Mouse (Mus musculus) hindbrain, postnatal 0 days (tissue): ENCODE results near the gene Cd247. TPM values are rescaled to one million over a fixed set of nuclear protein-coding genes. Genes with fewer than 3 reads are reported as not detected.
A peak's percentile ranks its signal among the peaks of the same experiment; 100 is the strongest.

Experiments used
- ATAC-seq: fragments of 200-750 bp; cut with Nextera tagmentation; 2 replicates; pipeline ENCODE4 v1.8.0; 2017; ENCODE audit warnings: mild to moderate bottlenecking, moderate TSS enrichment, moderate library complexity
- DNase-seq: peaks from one replicate; pipeline ENCODE4 v3.0.0-alpha.2; 2015; ENCODE audit warnings: low spot score
- H3K27ac ChIP-seq: fragments of 300-500 bp; sonication (generic); 2 replicates; pipeline ENCODE4 v1.5.1; 2014; ENCODE audit warnings: mild to moderate bottlenecking
- H3K27me3 ChIP-seq: fragments of 300-500 bp; sonication (generic); 2 replicates; pipeline ENCODE4 v1.6.1; 2014; ENCODE audit warnings: low read length, mixed read lengths; ENCODE audit not compliant: insufficient read depth
- H3K36me3 ChIP-seq: fragments of 300-500 bp; sonication (generic); 2 replicates; pipeline ENCODE4 v1.6.1; 2014; ENCODE audit warnings: low read length, mixed read lengths; ENCODE audit not compliant: insufficient read depth
- H3K4me1 ChIP-seq: fragments of 300-500 bp; sonication (generic); 2 replicates; pipeline ENCODE4 v1.6.1; 2014; ENCODE audit warnings: antibody characterized with exemption, low read length, mixed read lengths; ENCODE audit not compliant: insufficient read depth
- H3K4me2 ChIP-seq: fragments of 300-500 bp; sonication (generic); 2 replicates; pipeline ENCODE4 v1.6.1; 2014; ENCODE audit warnings: low read depth, mild to moderate bottlenecking, low read length, moderate library complexity, mixed read lengths
- H3K4me3 ChIP-seq: fragments of 300-500 bp; sonication (generic); 2 replicates; pipeline ENCODE4 v1.5.1; 2014; ENCODE audit warnings: low read length
- H3K9ac ChIP-seq: fragments of 300-500 bp; sonication (generic); replicated peaks from 2 replicates; pipeline ENCODE4 v1.6.1; 2014; ENCODE audit warnings: mild to moderate bottlenecking, low read length, moderate library complexity, mixed read lengths
- H3K9me3 ChIP-seq: fragments of 300-500 bp; sonication (generic); 2 replicates; pipeline ENCODE4 v1.6.1; 2016; ENCODE audit warnings: low read length, mixed read lengths
- CTCF ChIP-seq: IDR thresholded peaks from 2 replicates; pipeline ENCODE4 v1.5.1; 2016; ENCODE audit warnings: antibody characterized with exemption, control low read depth, low read depth
- WGBS: fragments of 180-500 bp; shearing (Covaris S2); extraction: QIAGEN DNeasy Blood & Tissue Kit; methylation state at CpG from one replicate; pipeline ENCODE4 v1.1.7; 2014; 5-methylcytosine and 5-hydroxymethylcytosine counted together
- polyA plus RNA-seq: library from polyadenylated mRNA; unstranded; fragments of >200 nt; fragmentation: Nextera tagmentation; extraction: Ambion mirVana; gene quantifications from 2 replicates; pipeline ENCODE4 v1.2.1, GENCODE M21; 2015
- total RNA-seq: library from RNA; depleted of rRNA; stranded (reverse); fragments of >200 nt; gene quantifications from 2 replicates; pipeline ENCODE4 v1.2.3, GENCODE M21; 2014

Gene Cd247
- total and polyA plus RNA-seq, 2 experiments from 2014 or later, result 0.39 TPM; not detected in 1

DNA sequence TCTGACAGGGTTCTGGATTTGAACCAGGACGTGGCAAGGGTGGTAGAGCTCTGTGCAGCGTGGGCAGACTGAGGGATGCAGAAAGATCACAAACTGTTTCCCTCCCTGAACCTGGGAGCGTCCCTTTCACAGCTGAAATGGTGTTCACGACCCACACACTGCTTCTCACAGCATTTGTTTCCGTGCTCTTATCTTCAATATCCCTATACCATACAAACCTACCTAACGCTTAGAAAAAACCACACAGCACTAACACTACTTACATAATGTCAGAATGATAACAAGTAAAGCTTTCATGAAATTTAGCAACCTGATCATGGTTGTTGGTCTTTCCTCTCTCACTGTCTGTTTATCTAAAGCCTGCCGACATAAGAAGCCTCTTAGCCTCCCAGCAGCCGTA, 80.2 kb downstream of the Cd247 start:
- DNase-seq (no peak), ATAC-seq (no peak)
- Histone ChIP-seq H3K4me1 (no peaks in the 10 kb centered on the region), H3K4me2 (no peak overlapping the region), H3K9ac (no peak overlapping the region), H3K27me3 (no peaks in the 10 kb centered on the region), H3K4me3 (no peak overlapping the region), H3K36me3 (peaks cover 9% of the 10 kb centered on the region; the same call in 1 of the 2 replicates), H3K27ac (no peak overlapping the region), H3K9me3 (no peaks in the 10 kb centered on the region)
- 92% methylated on average over 8 of the region's 8 CpGs for WGBS
- no peak for TF ChIP-seq CTCF

DNA sequence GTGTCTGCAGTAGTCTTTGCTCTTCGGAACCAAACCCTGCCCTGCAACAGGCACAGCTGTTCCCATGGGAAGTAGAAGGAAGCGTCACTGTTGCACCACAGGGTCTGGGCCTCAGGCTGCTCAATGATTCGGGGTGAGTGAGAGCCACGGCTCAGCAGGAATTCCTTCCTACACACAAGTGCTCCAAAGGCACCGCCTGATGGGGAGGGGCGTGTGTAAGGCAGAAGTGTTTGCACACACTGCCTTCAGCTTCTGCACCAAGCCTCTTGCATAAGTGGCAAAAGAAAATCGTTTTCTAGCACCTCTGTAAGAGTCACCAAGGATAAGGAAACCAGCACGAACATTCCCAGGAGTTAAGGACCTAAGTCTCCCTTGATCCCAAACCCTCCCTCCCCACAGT, 86.2 kb downstream of the Cd247 start:
- Histone ChIP-seq H3K4me1 (no peaks in the 10 kb centered on the region), H3K4me3 (no peak overlapping the region), H3K27ac (no peak overlapping the region), H3K27me3 (no peaks in the 10 kb centered on the region), H3K9ac (no peak overlapping the region), H3K9me3 (no peaks in the 10 kb centered on the region), H3K36me3 (peaks cover 16% of the 10 kb centered on the region; the same call in 1 of the 2 replicates), H3K4me2 (no peak overlapping the region)
- no peak for ATAC-seq
- WGBS, result 42% methylated on average over 8 of the region's 8 CpGs
- TF ChIP-seq CTCF, result no peak
- no peak for DNase-seq

DNA sequence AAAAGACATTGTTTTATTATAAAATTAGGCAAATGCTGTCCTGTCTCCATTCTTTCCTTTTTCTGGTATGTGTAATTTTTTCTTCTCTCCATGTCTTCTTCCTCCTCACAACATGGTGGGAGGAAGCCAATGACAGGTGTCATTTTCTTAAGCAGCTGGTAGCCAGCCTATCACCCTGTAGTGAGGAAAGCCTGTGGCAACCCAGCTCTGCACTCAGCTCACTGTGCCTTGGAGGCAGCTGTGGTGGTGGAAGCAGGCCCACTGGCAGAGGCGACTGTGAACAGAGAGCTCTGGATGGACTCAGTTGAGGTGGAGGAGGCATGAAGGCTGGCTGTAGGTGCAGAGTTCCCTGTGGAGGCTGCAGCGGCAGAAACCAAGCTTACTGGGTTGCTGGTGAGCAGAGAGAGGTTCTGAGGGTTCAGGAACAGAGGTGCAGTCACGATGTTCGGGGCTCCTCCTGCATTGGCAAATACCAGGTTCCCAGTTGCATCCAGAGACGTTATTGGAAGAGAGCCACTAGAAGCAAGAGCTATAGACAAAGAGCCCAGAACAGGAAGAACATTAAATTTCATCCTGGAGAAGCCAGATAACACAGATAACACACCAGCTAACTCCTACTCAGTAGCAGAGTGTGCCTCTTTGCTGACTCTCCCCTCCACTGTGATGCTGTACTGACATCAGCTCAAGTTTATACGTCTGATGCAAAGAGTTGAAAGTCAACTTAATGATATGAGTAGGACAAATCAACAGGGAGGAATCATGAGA, 87.2 kb downstream of the Cd247 start:
- Histone ChIP-seq H3K27ac (no peak overlapping the region), H3K4me3 (no peak overlapping the region), H3K4me1 (no peaks in the 10 kb centered on the region), H3K27me3 (no peaks in the 10 kb centered on the region), H3K4me2 (no peak overlapping the region), H3K9me3 (no peaks in the 10 kb centered on the region), H3K9ac (no peak overlapping the region), H3K36me3 (peaks cover 20% of the 10 kb centered on the region; the same call in 1 of the 2 replicates)
- ATAC-seq (no peak), DNase-seq (no peak)
- 87% methylated on average over 6 of the region's 6 CpGs for WGBS
- no peak for TF ChIP-seq CTCF

DNA sequence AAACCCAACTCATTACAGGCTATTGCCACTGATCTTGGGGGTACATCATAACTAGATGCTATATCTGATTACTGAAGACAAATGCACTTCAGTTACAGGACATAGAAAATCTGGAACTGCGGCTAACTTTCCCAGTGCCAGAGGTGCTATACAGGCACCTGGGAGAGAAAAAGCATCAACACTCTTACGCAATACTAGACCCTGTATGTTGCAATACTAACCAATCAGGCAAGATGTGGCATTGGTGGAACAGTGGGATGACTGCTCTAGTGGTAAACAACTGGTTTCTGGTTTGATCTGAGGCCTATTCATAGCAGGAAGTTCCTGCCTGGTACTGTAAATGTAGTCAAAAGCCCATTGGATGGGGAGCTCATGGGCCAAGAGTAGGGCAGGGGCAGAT, 90.3 kb downstream of the Cd247 start:
- no peak overlapping the region for H3K4me3 ChIP-seq
- H3K4me1 ChIP-seq, result no peaks in the 10 kb centered on the region
- ATAC-seq, result no peak
- TF ChIP-seq CTCF, result no peak
- H3K27me3 ChIP-seq, result no peaks in the 10 kb centered on the region
- H3K9me3 ChIP-seq, result no peaks in the 10 kb centered on the region
- H3K4me2 ChIP-seq, result no peak overlapping the region
- no peak overlapping the region for H3K9ac ChIP-seq
- no peak for DNase-seq
- 97% methylated on average over 2 of the region's 2 CpGs for WGBS
- H3K27ac ChIP-seq, result no peak overlapping the region
- peaks cover 25% of the 10 kb centered on the region; the same call in 1 of the 2 replicates for H3K36me3 ChIP-seq

DNA sequence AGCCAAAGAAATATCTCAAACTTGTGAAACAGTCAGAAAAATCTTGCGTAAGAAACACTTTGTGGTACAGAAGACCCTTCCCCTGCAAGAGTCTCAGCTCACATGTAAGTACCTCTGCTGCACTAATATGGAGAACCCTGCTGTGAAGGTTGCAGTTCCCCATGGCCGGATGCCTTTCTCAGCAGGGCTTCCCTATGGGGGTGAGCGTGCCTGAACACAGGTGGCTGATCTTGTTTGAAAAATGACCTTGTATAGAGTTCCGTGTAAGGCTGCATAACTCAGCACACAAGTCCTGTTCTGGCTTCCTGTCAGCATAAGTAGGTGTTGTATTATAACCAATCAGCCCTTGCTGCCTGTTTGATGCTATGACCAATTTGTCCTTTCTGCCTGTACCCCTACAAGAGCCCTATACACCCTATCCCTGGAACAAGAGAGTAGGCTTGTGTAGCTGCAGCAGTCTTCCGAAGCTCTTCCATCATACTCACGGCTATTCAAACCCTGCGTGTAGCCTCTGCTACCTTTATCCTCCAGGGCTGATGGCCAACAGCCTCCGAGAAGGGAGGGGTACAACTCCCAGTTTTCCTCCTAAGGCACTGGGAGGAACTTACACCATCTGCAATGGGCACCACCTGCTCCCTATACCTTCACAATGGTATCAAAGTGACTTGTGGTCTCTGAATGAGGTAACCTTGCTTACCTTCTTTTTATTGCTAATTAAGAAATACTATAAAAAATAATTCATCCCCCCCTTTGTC, 93.8 kb downstream of the Cd247 start:
- H3K27ac ChIP-seq, result no peak overlapping the region
- no peak overlapping the region for H3K4me2 ChIP-seq
- H3K9me3 ChIP-seq, result no peaks in the 10 kb centered on the region
- H3K4me3 ChIP-seq, result no peak overlapping the region
- TF ChIP-seq CTCF, result no peak
- ATAC-seq (0 out of 2 replicates have a peak, but pooled peaks have one; percentile 24), DNase-seq (no peak)
- WGBS, result 55% methylated on average over 8 of the region's 8 CpGs
- no peaks in the 10 kb centered on the region for H3K4me1 ChIP-seq
- H3K9ac ChIP-seq, result no peak overlapping the region
- H3K27me3 ChIP-seq, result no peaks in the 10 kb centered on the region
- peaks cover 16% of the 10 kb centered on the region; the same call in 1 of the 2 replicates for H3K36me3 ChIP-seq

DNA sequence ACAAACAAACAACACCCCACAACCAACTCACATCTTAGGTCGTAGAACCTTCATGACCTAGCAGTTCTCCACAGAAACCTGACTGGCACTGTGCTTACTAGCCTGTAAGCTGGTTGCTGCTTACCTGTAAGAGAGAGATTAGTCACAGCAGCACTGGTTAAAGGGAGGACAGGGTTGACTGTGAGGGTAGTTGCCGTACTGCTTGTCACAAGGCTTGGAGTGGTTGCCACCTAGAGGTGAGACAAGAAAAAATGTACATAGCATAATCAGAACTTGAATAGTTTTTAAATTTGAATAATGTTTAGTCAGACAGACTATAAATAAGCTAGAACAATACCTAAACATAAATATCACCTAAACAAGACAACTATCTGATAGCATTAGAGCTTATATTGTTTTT, 103.2 kb downstream of the Cd247 start:
- DNase-seq (no peak), ATAC-seq (no peak)
- H3K36me3 ChIP-seq, result peaks cover 36% of the 10 kb centered on the region
- TF ChIP-seq CTCF, result peak; percentile 52
- H3K4me1 ChIP-seq, result no peaks in the 10 kb centered on the region
- no peaks in the 10 kb centered on the region for H3K27me3 ChIP-seq
- no peak overlapping the region for H3K4me3 ChIP-seq
- H3K4me2 ChIP-seq, result no peak overlapping the region
- H3K9ac ChIP-seq, result no peak overlapping the region
- H3K27ac ChIP-seq, result no peak overlapping the region
- WGBS, result 84% methylated on average over 2 of the region's 2 CpGs
- no peaks in the 10 kb centered on the region for H3K9me3 ChIP-seq
